Mouse (Mus musculus): ENCODE measurements around the gene Grb10. TPM values are rescaled to one million over a fixed set of nuclear protein-coding genes. Genes with fewer than 3 reads are reported as not detected.

Gene Grb10
- polyA plus RNA-seq, 1 experiment from 2014 or later: 115 TPM

GRCm38 (mm10) chr11:11957211-11958060 is 81.0 kb downstream of the Grb10 start:
- H3K27ac ChIP-seq: no peak overlapping the region
- 71% methylated on average over 5 of the region's 5 CpGs for WGBS (ENCODE audit: insufficient replicate concordance)
- no peak for DNase-seq

DNA sequence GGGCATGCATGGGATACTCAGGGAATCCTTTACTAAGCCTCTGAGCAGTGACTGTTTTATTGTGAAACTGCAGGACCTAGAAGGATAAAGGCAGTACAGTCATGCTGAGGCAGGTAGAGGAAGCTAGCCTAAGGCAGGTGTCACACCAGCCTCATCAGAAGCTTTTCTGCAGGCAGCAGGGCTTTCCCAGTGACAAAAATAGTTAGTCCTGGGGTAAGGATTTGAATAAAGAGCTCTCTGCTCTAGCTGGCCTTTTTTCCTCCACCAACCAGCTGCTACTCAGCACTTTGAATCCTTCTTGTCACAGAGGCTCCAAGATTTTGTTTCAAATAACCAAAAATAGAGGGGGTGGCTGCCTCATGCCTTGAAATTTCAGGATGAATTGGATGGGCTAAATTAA is 82.7 kb downstream of the Grb10 start:
- no peaks in the 10 kb centered on the region for H3K27me3 ChIP-seq
- H3K9ac ChIP-seq: no peak overlapping the region
- no peaks in the 10 kb centered on the region for H3K9me3 ChIP-seq (replicated peaks)
- no peak overlapping the region for H3K4me2 ChIP-seq
- H3K4me3 ChIP-seq (replicated peaks): no peak overlapping the region
- no peak for DNase-seq
- peaks cover 33% of the 10 kb centered on the region for H3K36me3 ChIP-seq
- H3K4me1 ChIP-seq (replicated peaks): peaks cover 22% of the 10 kb centered on the region
- H3K27ac ChIP-seq: no peak overlapping the region
- no peak for ATAC-seq (ENCODE audit: low read depth)

More at GRCm38 (mm10) chr11:11957211-11958060, 81.0 kb downstream of the Grb10 start:
- peaks cover 36% of the 10 kb centered on the region for H3K4me1 ChIP-seq (replicated peaks)
- H3K36me3 ChIP-seq: peaks cover 23% of the 10 kb centered on the region
- no peaks in the 10 kb centered on the region for H3K9me3 ChIP-seq (replicated peaks)
- H3K4me2 ChIP-seq: no peak overlapping the region
- no peak for ATAC-seq (ENCODE audit: low read depth)
- no peaks in the 10 kb centered on the region for H3K27me3 ChIP-seq
- H3K4me3 ChIP-seq (replicated peaks): no peak overlapping the region
- H3K9ac ChIP-seq: no peak overlapping the region

DNA sequence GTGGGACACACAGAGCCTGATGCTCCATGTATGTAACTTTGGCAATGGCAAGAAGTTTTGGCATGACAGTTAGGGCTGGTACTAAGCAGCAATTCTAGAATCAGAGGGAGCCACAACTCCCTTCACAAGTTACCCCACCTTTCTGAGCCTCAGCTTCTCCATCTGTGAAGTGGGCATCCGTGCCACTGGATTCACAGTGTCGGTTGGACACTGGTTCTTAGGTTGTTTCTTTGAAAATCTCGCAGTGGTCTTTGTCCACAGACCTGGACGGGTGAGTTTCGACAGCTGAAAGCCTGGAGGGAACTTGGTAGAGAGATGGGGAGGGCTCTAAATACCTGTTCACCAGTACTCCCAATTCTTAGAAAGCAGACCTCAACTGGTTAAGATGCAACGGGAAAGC is 83.9 kb downstream of the Grb10 start:
- Histone ChIP-seq H3K4me3 (replicated peaks) (no peak overlapping the region), H3K9me3 (replicated peaks) (no peaks in the 10 kb centered on the region), H3K9ac (no peak overlapping the region), H3K4me1 (replicated peaks) (peaks cover 15% of the 10 kb centered on the region), H3K27me3 (no peaks in the 10 kb centered on the region), H3K4me2 (no peak overlapping the region), H3K36me3 (peaks cover 37% of the 10 kb centered on the region), H3K27ac (no peak overlapping the region)
- 80% methylated on average over 6 of the region's 6 CpGs for WGBS (ENCODE audit: insufficient replicate concordance)
- ATAC-seq (ENCODE audit: low read depth) (no peak), DNase-seq (no peak)

GRCm38 (mm10) chr11:11954115-11954438 is 84.4 kb downstream of the Grb10 start:
- no peak for ATAC-seq (ENCODE audit: low read depth)
- Histone ChIP-seq H3K36me3 (peaks cover 37% of the 10 kb centered on the region), H3K9ac (no peak overlapping the region)

DNA sequence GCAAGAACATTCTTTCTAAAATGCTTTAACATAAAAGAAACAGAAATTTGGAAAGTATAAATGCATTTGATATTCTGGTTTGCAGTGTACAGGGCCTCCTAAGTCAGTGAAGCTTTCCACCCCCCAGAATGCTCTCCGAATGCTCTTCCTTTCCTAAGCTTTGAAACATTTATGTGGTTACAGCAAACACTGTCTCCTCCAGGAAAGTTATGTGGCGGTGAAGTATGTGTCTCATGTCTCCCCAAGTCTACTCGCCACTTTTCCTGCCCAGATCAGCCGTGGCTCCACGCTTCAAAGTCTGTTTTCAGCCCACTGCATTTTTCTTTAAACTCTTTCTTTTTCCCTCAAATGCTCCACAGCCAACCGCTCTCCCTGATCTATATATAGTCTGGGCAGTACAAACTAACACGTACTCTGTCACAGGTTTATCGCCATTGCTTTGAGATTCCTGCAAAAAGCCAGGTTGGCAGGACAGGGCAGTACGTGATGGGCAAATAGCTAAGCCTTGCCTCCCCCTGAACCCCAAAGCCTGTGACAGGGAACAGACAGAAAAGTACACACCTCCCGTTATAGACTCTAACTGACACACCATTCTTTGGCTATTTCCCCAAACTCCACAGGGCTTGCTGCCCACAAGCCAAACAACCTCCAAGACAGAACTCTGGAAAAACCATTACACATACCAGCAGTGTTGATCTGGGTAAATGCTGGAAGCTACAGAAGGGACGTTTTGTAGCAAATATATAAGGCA is 84.9 kb downstream of the Grb10 start:
- ATAC-seq (ENCODE audit: low read depth) (no peak), DNase-seq (no peak)
- peaks cover 38% of the 10 kb centered on the region for H3K36me3 ChIP-seq
- H3K4me3 ChIP-seq (replicated peaks): no peak overlapping the region
- H3K9me3 ChIP-seq (replicated peaks): no peaks in the 10 kb centered on the region
- no peak overlapping the region for H3K27ac ChIP-seq
- no peak overlapping the region for H3K4me2 ChIP-seq
- peaks cover 22% of the 10 kb centered on the region for H3K4me1 ChIP-seq (replicated peaks)
- no peak overlapping the region for H3K9ac ChIP-seq
- no peaks in the 10 kb centered on the region for H3K27me3 ChIP-seq
- 71% methylated on average over 11 of the region's 11 CpGs for WGBS (ENCODE audit: insufficient replicate concordance)

More at GRCm38 (mm10) chr11:11954115-11954438, 84.4 kb downstream of the Grb10 start:
- no peaks in the 10 kb centered on the region for H3K27me3 ChIP-seq
- no peak overlapping the region for H3K27ac ChIP-seq
- H3K4me3 ChIP-seq (replicated peaks): no peak overlapping the region
- H3K4me1 ChIP-seq (replicated peaks): peaks cover 18% of the 10 kb centered on the region
- no peak for DNase-seq
- H3K9me3 ChIP-seq (replicated peaks): no peaks in the 10 kb centered on the region
- no peak overlapping the region for H3K4me2 ChIP-seq
- 78% methylated on average over 4 of the region's 4 CpGs for whole genome bisulfite sequencing (ENCODE audit: insufficient replicate concordance)

DNA sequence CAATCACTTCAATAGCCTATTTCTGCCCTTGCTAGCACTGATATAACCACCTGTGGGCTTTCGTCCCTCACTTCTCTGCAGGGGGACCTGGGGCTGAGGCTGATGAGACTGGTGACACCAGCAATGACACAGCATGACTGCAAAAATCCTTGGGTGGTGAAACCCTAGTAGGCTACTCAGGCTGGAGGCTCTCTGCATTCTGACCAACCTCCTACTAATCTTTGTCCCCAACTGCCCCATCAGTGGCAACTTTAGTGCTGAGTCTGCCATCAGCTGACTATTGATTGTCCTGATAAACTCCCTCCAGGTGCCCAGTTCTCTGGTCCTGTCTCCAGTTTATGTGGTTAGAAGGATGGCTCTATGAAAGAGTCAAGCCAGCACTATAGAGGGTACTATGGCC is 85.9 kb downstream of the Grb10 start:
- 60% methylated on average over 1 of the region's 1 CpGs for WGBS (ENCODE audit: insufficient replicate concordance)
- ATAC-seq (ENCODE audit: low read depth): peak; percentile 76
- H3K36me3 ChIP-seq: peaks cover 44% of the 10 kb centered on the region

DNA sequence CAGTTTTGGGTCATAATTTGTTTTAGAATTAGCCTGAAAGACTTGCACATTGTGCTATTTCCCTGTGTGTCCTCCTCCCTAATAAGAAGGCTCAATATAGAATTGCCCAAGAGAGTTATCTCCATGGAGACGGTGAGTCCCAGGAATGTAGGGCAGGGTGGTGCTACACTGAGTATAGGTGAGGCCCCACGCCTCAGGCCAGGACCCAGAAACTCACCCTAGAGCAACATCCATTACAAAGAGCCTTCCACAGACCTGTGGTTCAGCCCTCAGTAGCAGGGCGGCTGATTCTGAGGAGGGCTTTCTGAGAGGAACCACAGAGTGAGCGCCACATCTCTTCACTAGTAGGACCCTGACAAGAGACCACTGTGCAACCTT is 89.5 kb downstream of the Grb10 start:
- Histone ChIP-seq H3K9ac (no peak overlapping the region), H3K4me1 (replicated peaks) (peaks cover 25% of the 10 kb centered on the region), H3K4me2 (no peak overlapping the region), H3K27ac (peak overlapping the region; percentile 27; the same call in 1 of the 2 replicates), H3K9me3 (replicated peaks) (no peaks in the 10 kb centered on the region), H3K36me3 (peaks cover 53% of the 10 kb centered on the region), H3K27me3 (no peaks in the 10 kb centered on the region), H3K4me3 (replicated peaks) (no peak overlapping the region)
- WGBS (ENCODE audit: insufficient replicate concordance): 57% methylated on average over 4 of the region's 4 CpGs
- DNase-seq (no peak), ATAC-seq (ENCODE audit: low read depth) (0 out of 2 replicates have a peak, but pooled peaks have one; percentile 13)

More for the DNA sequence above, 85.9 kb downstream of the Grb10 start:
- Histone ChIP-seq H3K4me2 (no peak overlapping the region), H3K9ac (no peak overlapping the region), H3K27ac (no peak overlapping the region), H3K27me3 (no peaks in the 10 kb centered on the region), H3K4me1 (replicated peaks) (peaks cover 25% of the 10 kb centered on the region), H3K4me3 (replicated peaks) (no peak overlapping the region), H3K9me3 (replicated peaks) (no peaks in the 10 kb centered on the region)
- peak; percentile 23 for DNase-seq

DNA sequence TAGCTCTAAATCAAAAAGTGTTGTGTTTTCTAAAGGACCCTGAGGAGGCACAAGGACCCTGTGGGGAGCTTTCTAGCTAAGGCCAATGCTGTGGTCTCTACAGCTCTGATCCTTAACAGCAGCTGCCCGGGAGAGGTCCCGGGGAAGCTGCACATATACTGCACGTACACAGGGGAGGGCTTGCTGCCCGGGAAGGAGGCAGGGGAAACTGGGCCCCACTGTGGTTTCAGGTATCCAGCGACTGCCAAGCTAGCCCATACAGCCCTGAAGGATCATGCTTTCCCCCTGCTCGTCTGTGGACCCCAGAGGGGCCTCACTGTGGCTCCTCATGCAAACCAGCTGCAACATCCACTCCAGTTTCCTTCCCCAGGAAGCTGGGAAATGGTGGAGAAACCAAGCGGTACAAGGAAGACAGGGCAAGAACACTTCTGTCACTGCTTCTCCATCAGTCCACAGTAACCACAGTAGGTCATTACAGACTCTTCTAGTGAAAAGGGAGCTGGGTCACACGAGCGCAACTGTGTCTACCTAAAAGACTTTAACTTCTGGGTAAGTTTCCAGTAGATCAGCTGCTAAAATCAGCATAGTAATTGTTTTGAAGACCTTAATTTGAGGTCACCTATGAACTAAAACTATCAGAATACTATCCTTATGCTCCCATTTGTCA is 90.0 kb downstream of the Grb10 start:
- no peaks in the 10 kb centered on the region for H3K27me3 ChIP-seq
- DNase-seq: no peak
- H3K36me3 ChIP-seq: peaks cover 54% of the 10 kb centered on the region
- H3K4me3 ChIP-seq (replicated peaks): no peak overlapping the region
- H3K9me3 ChIP-seq (replicated peaks): no peaks in the 10 kb centered on the region
- ATAC-seq (ENCODE audit: low read depth): peak; percentile 43
- H3K27ac ChIP-seq: peak overlapping the region; percentile 45; the same call in 1 of the 2 replicates
- WGBS (ENCODE audit: insufficient replicate concordance): 26% methylated on average over 9 of the region's 9 CpGs
- H3K9ac ChIP-seq: 0 out of 2 replicates have a peak overlapping the region, but pooled peaks have one; percentile 15
- peaks cover 25% of the 10 kb centered on the region for H3K4me1 ChIP-seq (replicated peaks)
- H3K4me2 ChIP-seq: no peak overlapping the region

- Histone ChIP-seq H3K27me3 (no peaks in the 10 kb centered on the region), H3K4me3 (replicated peaks) (no peak overlapping the region), H3K4me1 (replicated peaks) (peaks cover 24% of the 10 kb centered on the region), H3K9me3 (replicated peaks) (no peaks in the 10 kb centered on the region), H3K36me3 (peaks cover 55% of the 10 kb centered on the region), H3K4me2 (no peak overlapping the region), H3K27ac (no peak overlapping the region), H3K9ac (no peak overlapping the region)
- 62% methylated on average over 5 of the region's 5 CpGs for WGBS (ENCODE audit: insufficient replicate concordance)
- DNase-seq (no peak), ATAC-seq (ENCODE audit: low read depth) (no peak)
Measured at GRCm38 (mm10) chr11:11947857-11948256, 90.6 kb downstream of the Grb10 start.

DNA sequence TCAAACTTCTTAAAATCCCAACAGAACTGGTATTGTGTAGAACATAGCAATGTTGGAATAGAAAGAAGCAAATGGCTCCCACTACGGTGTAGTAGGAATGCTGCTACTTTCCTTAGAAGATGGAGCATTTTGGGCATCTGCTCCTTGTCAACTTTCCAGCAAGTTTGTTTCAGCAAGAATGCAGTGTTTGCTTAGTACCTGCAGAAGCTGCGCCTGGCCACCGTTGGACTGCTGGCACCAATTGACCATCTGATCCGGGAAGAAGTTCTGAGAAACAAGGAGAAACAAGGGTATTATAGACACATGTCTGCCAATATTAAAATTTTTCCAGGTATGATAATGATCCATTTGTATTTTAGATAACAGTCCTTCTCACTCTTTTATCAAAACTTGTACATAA is 92.7 kb downstream of the Grb10 start:
- ATAC-seq (ENCODE audit: low read depth) (no peak), DNase-seq (no peak)
- H3K9ac ChIP-seq: no peak overlapping the region
- H3K9me3 ChIP-seq (replicated peaks): no peaks in the 10 kb centered on the region
- peaks cover 62% of the 10 kb centered on the region for H3K36me3 ChIP-seq
- H3K4me1 ChIP-seq (replicated peaks): peaks cover 20% of the 10 kb centered on the region
- no peak overlapping the region for H3K4me2 ChIP-seq
- H3K27ac ChIP-seq: no peak overlapping the region
- H3K27me3 ChIP-seq: no peaks in the 10 kb centered on the region
- 76% methylated on average over 4 of the region's 4 CpGs for WGBS (ENCODE audit: insufficient replicate concordance)
- no peak overlapping the region for H3K4me3 ChIP-seq (replicated peaks)

DNA sequence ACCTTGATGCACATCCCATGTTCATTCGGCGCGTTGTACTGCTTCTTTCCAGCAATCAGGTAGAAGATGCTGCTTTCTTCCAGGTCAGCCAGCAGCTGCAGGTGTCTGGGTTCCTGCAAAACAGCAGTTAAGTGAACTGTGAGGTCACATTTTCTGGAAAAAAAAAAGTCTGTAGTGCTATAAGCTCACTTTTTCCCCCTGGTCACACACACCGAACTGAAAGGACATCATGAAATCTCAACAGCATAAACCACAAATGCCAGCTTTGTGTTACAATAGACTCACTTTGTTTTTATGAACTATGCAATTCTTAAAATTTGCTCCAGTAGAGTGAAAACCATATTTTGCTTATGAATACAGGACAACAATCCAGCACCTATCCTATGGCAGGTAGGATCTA is 93.7 kb downstream of the Grb10 start:
- Histone ChIP-seq H3K9ac (no peak overlapping the region), H3K4me2 (no peak overlapping the region), H3K27ac (no peak overlapping the region), H3K9me3 (replicated peaks) (no peaks in the 10 kb centered on the region), H3K36me3 (peaks cover 57% of the 10 kb centered on the region), H3K27me3 (no peaks in the 10 kb centered on the region), H3K4me3 (replicated peaks) (no peak overlapping the region), H3K4me1 (replicated peaks) (peaks cover 21% of the 10 kb centered on the region)
- 83% methylated on average over 4 of the region's 4 CpGs for WGBS (ENCODE audit: insufficient replicate concordance)
- ATAC-seq (ENCODE audit: low read depth): no peak
- DNase-seq: no peak

Data from liver, embryonic 13.5 days (tissue).